15 mouse cellular contexts compared by ENCODE assay signal in the genomic region with DNA sequence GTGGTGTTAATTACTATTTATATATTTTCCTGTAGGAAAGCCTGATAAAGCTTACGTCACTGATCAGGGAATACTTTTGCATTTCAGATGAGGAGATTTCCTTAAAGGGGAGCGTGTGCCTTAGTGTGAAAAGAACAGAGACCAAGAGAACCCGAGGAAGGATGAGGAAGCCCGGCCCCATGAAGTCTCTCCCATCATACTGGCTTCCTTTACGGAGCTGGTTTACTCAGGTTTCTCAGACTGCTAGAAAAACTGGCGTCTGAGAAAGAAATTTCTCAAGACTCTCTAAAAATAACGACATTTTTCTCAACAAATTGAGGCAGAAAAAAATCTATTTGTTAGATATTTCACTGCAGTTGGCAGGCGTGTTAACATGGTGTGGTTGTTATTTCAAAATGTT.
DNase-seq lines count a peak whose midpoint lies in the region; ATAC-seq and TF ChIP-seq lines count a peak whose summit lies in the region.
"Had no signal": no experiment of that assay in that cellular context is flagged by ENCODE, and none has a peak within 500 bp of the region (broad histone marks: within the 10 kb centered on the region; RNA-seq: fewer than 3 reads in every experiment).

No protein-coding gene starts in this region.

- peak overlapping the region; percentile 10; the same call in 1 of the 2 replicates for H3K4me2 ChIP-seq in forebrain, postnatal 0 days (ENCODE audit: low read depth)
- H3K4me2 ChIP-seq in lung, embryonic 14.5 days = peak overlapping the region; percentile 29; the same call in 1 of the 2 replicates
- no peak overlapping the region for H3K4me2 ChIP-seq in intestine, embryonic 15.5 days (replicated peaks)
- no peak overlapping the region for H3K4me2 ChIP-seq in intestine, postnatal 0 days (replicated peaks; ENCODE audit: low read depth)

- H3K4me1 ChIP-seq in forebrain, postnatal 0 days (ENCODE audit: insufficient read depth) = no peaks in the 10 kb centered on the region
- no peaks in the 10 kb centered on the region for H3K4me1 ChIP-seq in forebrain, embryonic 10.5 days
- no peaks in the 10 kb centered on the region for H3K4me1 ChIP-seq in lung, embryonic 14.5 days (ENCODE audit: insufficient read depth)
- no peaks in the 10 kb centered on the region; the same call in 1 of the 2 replicates for H3K4me1 ChIP-seq in brown adipose tissue, adult 24 weeks (ENCODE audit: control insufficient read depth, insufficient read depth, insufficient read length, low read length)
- no peaks in the 10 kb centered on the region for H3K4me1 ChIP-seq in intestine, embryonic 15.5 days (replicated peaks)
- H3K4me1 ChIP-seq in intestine, postnatal 0 days (replicated peaks; ENCODE audit: control insufficient read depth, insufficient read depth, low read length) = no peaks in the 10 kb centered on the region
- H3K4me1 ChIP-seq: hindbrain, embryonic 10.5 days had no signal

- H3K4me3 ChIP-seq in forebrain, postnatal 0 days (ENCODE audit: low read depth, low read length) = no peak overlapping the region
- H3K4me3 ChIP-seq in forebrain, embryonic 10.5 days = no peak overlapping the region
- no peak overlapping the region for H3K4me3 ChIP-seq in lung, embryonic 14.5 days (ENCODE audit: low read depth, low read length)
- H3K4me3 ChIP-seq in brown adipose tissue, adult 24 weeks (ENCODE audit: insufficient read depth, low read depth, low read length) = no peak overlapping the region
- H3K4me3 ChIP-seq in intestine, embryonic 15.5 days (replicated peaks) = no peak overlapping the region
- no peak overlapping the region for H3K4me3 ChIP-seq in intestine, postnatal 0 days (ENCODE audit: low read depth, low read length)
- H3K4me3 ChIP-seq: erythroblast, embryonic 14.5 days; hindbrain, embryonic 10.5 days had no signal

- WGBS in forebrain, postnatal 0 days = 40% methylated on average over 8 of the region's 8 CpGs
- WGBS in forebrain, embryonic 10.5 days = 82% methylated on average over 8 of the region's 8 CpGs
- WGBS in lung, embryonic 14.5 days = 31% methylated on average over 8 of the region's 8 CpGs
- WGBS in intestine, embryonic 15.5 days = 63% methylated on average over 8 of the region's 8 CpGs
- WGBS in intestine, postnatal 0 days = 63% methylated on average over 8 of the region's 8 CpGs

- H3K36me3 ChIP-seq in forebrain, postnatal 0 days (ENCODE audit: insufficient read depth) = no peaks in the 10 kb centered on the region
- H3K36me3 ChIP-seq in forebrain, embryonic 10.5 days (replicated peaks) = no peaks in the 10 kb centered on the region
- no peaks in the 10 kb centered on the region for H3K36me3 ChIP-seq in lung, embryonic 14.5 days (ENCODE audit: insufficient read depth)
- no peaks in the 10 kb centered on the region for H3K36me3 ChIP-seq in intestine, embryonic 15.5 days
- no peaks in the 10 kb centered on the region for H3K36me3 ChIP-seq in intestine, postnatal 0 days (ENCODE audit: control insufficient read depth, insufficient read depth)
- H3K36me3 ChIP-seq: hindbrain, embryonic 10.5 days had no signal

- H3K9me3 ChIP-seq in forebrain, postnatal 0 days (ENCODE audit: low read length) = no peaks in the 10 kb centered on the region
- no peaks in the 10 kb centered on the region for H3K9me3 ChIP-seq in forebrain, embryonic 10.5 days
- no peaks in the 10 kb centered on the region for H3K9me3 ChIP-seq in lung, embryonic 14.5 days (ENCODE audit: low read depth, low read length)
- no peaks in the 10 kb centered on the region for H3K9me3 ChIP-seq in intestine, embryonic 15.5 days
- H3K9me3 ChIP-seq in intestine, postnatal 0 days (ENCODE audit: control insufficient read depth) = no peaks in the 10 kb centered on the region
- H3K9me3 ChIP-seq: hindbrain, embryonic 10.5 days had no signal

- no peak for DNase-seq in forebrain, postnatal 0 days
- no peak for DNase-seq in forebrain, embryonic 10.5 days (ENCODE audit: extremely low spot score, low spot score)
- DNase-seq in lung, embryonic 14.5 days = peak; percentile 24
- no peak for DNase-seq in lung, postnatal 36 days
- DNase-seq: adrenal gland, postnatal 14 days; cerebellum, postnatal 36 days; kidney, postnatal 25 days; midbrain, embryonic 14.5 days; thymus, postnatal 36 days had no signal

- H3K27me3 ChIP-seq in forebrain, postnatal 0 days (ENCODE audit: insufficient read depth, low read length) = no peaks in the 10 kb centered on the region
- no peaks in the 10 kb centered on the region for H3K27me3 ChIP-seq in forebrain, embryonic 10.5 days (ENCODE audit: poor library complexity, severe bottlenecking)
- H3K27me3 ChIP-seq in lung, embryonic 14.5 days (ENCODE audit: insufficient read depth, low read length) = no peaks in the 10 kb centered on the region
- H3K27me3 ChIP-seq in intestine, embryonic 15.5 days (replicated peaks) = no peaks in the 10 kb centered on the region
- no peaks in the 10 kb centered on the region for H3K27me3 ChIP-seq in intestine, postnatal 0 days (replicated peaks; ENCODE audit: control insufficient read depth, insufficient read depth, low read length)

- H3K9ac ChIP-seq in forebrain, postnatal 0 days = no peak overlapping the region
- H3K9ac ChIP-seq in lung, embryonic 14.5 days = no peak overlapping the region
- H3K9ac ChIP-seq in intestine, embryonic 15.5 days = no peak overlapping the region
- no peak overlapping the region for H3K9ac ChIP-seq in intestine, postnatal 0 days (ENCODE audit: low read depth, low read length)

- TF ChIP-seq CTCF in forebrain, postnatal 0 days (IDR thresholded peaks at IDR 0.05; ENCODE audit: low read depth) = no peak
- no peak for TF ChIP-seq CTCF in lung, embryonic 14.5 days (IDR thresholded peaks at IDR 0.05; ENCODE audit: low read depth)
- TF ChIP-seq CTCF in intestine, postnatal 0 days (IDR thresholded peaks at IDR 0.05; ENCODE audit: low read depth) = no peak

- H3K27ac ChIP-seq in forebrain, postnatal 0 days (ENCODE audit: low read depth, low read length) = 0 out of 2 replicates have a peak overlapping the region, but pooled peaks have one; percentile 15
- no peak overlapping the region for H3K27ac ChIP-seq in forebrain, embryonic 10.5 days
- no peak overlapping the region for H3K27ac ChIP-seq in lung, embryonic 14.5 days (ENCODE audit: low read depth)
- peak overlapping the region; percentile 40; the same call in 1 of the 2 replicates for H3K27ac ChIP-seq in brown adipose tissue, adult 24 weeks (replicated peaks; ENCODE audit: low read depth, low read length)
- no peak overlapping the region for H3K27ac ChIP-seq in intestine, embryonic 15.5 days
- H3K27ac ChIP-seq in intestine, postnatal 0 days (ENCODE audit: low read depth, low read length) = no peak overlapping the region
- H3K27ac ChIP-seq: hindbrain, embryonic 10.5 days had no signal

- peak; percentile 42 for ATAC-seq in forebrain, postnatal 0 days
- ATAC-seq in lung, embryonic 14.5 days (ENCODE audit: insufficient read depth) = no peak; the same call in 1 of the 2 replicates
- ATAC-seq in megakaryocyte progenitor cell, adult 5-6 weeks (replicated peaks; ENCODE audit: poor library complexity) = peak; percentile 37
- no peak for ATAC-seq in intestine, embryonic 15.5 days
- ATAC-seq in intestine, postnatal 0 days = no peak

Comparison
In these comparisons a context has a peak if more than half of its experiments do, and no peak if none do; other contexts are left out.
1. H3K27ac ChIP-seq: peak in forebrain, postnatal 0 days (single experiment) and brown adipose tissue, adult 24 weeks (single experiment); none in forebrain, embryonic 10.5 days (single experiment), lung, embryonic 14.5 days (single experiment), intestine, embryonic 15.5 days (single experiment) and intestine, postnatal 0 days (single experiment).
2. ATAC-seq: peak in forebrain, postnatal 0 days (single experiment) and megakaryocyte progenitor cell, adult 5-6 weeks (single experiment); none in lung, embryonic 14.5 days (single experiment), intestine, embryonic 15.5 days (single experiment) and intestine, postnatal 0 days (single experiment).
3. H3K4me2 ChIP-seq: peak in forebrain, postnatal 0 days (single experiment) and lung, embryonic 14.5 days (single experiment); none in intestine, embryonic 15.5 days (single experiment) and intestine, postnatal 0 days (single experiment).